Mouse (Mus musculus): Measurements from ENCODE around the gene Sin3b.

DNA sequence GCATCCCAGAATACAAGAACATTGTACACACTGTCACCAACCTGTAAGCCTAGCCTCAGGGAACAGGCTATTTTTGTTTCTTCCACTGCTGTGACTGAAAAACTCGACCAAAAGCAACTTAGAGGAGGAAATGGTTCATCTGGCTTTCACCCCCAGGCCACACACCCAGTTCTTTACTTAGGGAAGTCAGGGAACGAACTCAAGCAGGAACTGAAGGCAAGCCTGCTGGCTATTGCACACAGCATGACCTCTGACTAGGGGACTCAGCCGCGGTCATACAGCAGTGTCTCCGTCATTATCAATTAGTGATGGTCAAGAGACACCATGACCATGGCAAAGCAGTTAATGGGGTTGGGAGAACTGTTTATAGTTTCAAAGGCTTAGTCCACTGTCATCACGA, 10.5 kb upstream of the Sin3b start:
- TF ChIP-seq EP300 (IDR thresholded peaks at IDR 0.05; ENCODE audit: low read depth) (no peak), CTCF (IDR thresholded peaks at IDR 0.05; ENCODE audit: low read depth) (no peak)

All from liver, postnatal 0 days (tissue).